Mouse (Mus musculus) limb, embryonic 10.5 days (tissue): ENCODE measurements at regions not wholly inside any gene's neighbourhood (a gene's known extent, or its start where the extent isn't known, plus 50 kb on each side); places are given as distances from the start of the nearest gene placed in this dataset.
A peak's percentile ranks its signal among the peaks of the same experiment; 100 is the strongest.

Experiments used
- DNase-seq: peaks from one replicate; pipeline ENCODE4 v3.0.0-alpha.2; 2017; ENCODE audit warnings: low spot score
- H3K27ac ChIP-seq: fragments of 300-500 bp; sonication (generic); 2 replicates; pipeline ENCODE4 v1.5.1; 2016; ENCODE audit warnings: mild to moderate bottlenecking
- H3K27me3 ChIP-seq: fragments of 300-500 bp; sonication (generic); 2 replicates; pipeline ENCODE4 v1.6.1; 2016; ENCODE audit warnings: low read depth, mild to moderate bottlenecking; ENCODE audit not compliant: poor library complexity, severe bottlenecking
- H3K36me3 ChIP-seq: fragments of 300-500 bp; sonication (generic); 2 replicates; pipeline ENCODE4 v1.6.1; 2016; ENCODE audit warnings: mild to moderate bottlenecking, moderate library complexity
- H3K4me1 ChIP-seq: fragments of 300-500 bp; sonication (generic); 2 replicates; pipeline ENCODE4 v1.6.1; 2016
- H3K4me3 ChIP-seq: fragments of 300-500 bp; sonication (generic); 2 replicates; pipeline ENCODE4 v1.5.1; 2016; ENCODE audit warnings: mild to moderate bottlenecking, moderate library complexity
- H3K9me3 ChIP-seq: fragments of 300-500 bp; sonication (generic); replicated peaks from 2 replicates; pipeline ENCODE4 v1.6.1; 2016; ENCODE audit warnings: mild to moderate bottlenecking
- WGBS: fragments of 180-500 bp; shearing (Covaris S2); methylation state at CpG from one replicate; pipeline ENCODE4 v1.1.7; 2016; 5-methylcytosine and 5-hydroxymethylcytosine counted together

DNA sequence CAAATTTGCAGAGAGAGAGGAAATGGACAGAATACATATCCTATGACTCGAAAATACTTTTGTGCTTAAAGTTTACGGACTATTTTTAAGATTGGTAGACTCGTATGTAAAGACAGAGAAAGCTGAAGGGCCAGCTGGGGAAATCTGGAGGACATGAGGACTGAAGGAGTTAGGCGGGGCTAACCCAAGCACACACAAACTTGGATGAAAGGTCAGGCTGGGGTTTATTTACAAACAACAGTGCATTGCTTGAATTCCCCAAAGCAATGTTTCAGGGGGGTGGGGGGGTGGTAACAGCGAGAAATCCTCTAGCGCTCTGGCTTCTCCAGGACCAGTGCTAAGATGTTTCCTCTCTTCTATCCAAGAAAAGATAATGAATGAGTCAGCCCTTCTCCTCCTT lies 68.3 kb downstream of the Ptger2 start:
- Histone ChIP-seq H3K36me3 (no peaks in the 10 kb centered on the region), H3K27me3 (no peaks in the 10 kb centered on the region), H3K9me3 (no peaks in the 10 kb centered on the region), H3K27ac (no peak overlapping the region), H3K4me3 (no peak overlapping the region), H3K4me1 (no peaks in the 10 kb centered on the region)
- 82% methylated on average over 6 of the region's 6 CpGs for WGBS
- DNase-seq, result no peak

DNA sequence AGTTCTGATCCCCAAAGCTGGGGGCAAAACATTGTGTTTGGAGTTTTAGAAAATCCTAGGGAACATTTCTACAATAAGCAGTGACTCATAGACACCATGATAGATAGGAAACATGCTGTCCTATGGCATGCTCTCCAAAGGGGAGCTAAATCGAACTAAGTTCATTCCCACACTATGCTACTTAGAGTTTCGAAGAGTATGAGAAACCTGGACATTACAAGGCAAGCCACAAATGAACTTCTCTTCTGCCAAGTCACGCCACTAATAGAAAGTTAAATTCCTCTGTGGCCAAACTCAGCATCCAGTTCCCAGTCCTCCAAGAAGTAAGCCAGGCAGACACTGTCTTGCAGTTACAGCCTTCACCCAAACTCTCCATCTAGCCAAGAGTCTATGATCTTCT lies 73.7 kb downstream of the Ptger2 start:
- H3K9me3 ChIP-seq, result no peaks in the 10 kb centered on the region
- no peaks in the 10 kb centered on the region for H3K36me3 ChIP-seq
- no peaks in the 10 kb centered on the region for H3K4me1 ChIP-seq
- no peak overlapping the region for H3K27ac ChIP-seq
- no peaks in the 10 kb centered on the region for H3K27me3 ChIP-seq
- H3K4me3 ChIP-seq, result no peak overlapping the region
- DNase-seq, result no peak
- 93% methylated on average over 3 of the region's 3 CpGs for WGBS

DNA sequence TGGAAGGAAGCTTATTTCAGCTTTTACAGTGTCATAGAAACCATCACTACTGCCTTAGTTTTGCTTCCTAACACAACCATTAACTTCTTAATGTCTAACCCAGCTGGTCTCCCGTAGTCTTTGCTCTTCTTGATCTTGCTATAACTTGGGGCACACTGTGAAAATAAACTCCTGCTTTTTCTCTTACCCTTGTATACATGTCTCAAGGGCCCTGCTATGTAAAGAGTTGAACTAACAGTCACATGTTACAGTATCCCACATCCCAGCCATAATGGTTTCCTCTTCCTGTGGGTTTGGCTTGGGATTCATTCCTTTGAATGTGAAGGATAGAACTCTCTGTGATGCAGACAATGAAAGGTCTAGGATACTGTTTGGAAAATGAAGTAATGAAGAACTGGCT lies 76.5 kb downstream of the Ptger2 start:
- WGBS, result 94% methylated on average over 1 of the region's 1 CpGs
- no peak overlapping the region for H3K4me3 ChIP-seq

DNA sequence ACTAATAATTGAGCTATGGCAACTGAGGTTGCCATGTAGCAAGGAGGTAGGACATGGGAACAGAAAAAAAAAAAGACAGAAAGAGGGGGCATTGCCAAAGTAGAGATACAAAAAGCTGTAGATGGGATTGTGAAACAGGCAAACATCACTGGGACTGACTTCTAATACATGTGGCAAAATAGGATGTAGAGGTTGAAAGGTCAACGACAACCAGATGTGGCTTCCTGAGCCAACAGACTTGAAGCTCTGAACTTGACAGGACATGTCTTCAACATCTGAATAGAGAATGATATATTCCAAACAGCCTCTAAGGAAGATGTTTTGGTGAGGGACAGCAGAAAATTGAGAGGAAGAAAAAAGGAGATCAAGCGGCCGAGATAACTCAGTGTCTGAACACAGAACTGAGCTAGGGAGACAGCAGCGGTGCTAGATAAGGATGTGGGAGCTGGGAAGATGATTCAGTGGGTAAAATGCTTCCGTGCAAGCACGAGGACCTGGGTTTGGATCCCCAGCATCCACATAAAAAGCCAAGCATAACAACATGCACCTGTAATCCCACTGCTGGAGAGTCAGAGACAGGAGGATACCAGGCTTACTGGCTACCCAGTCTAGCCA lies 81.7 kb downstream of the Ptger2 start:
- 32% methylated on average over 6 of the region's 6 CpGs for WGBS
- no peaks in the 10 kb centered on the region for H3K36me3 ChIP-seq
- DNase-seq, result peak; percentile 42

More for the DNA sequence above, 76.5 kb downstream of the Ptger2 start:
- Histone ChIP-seq H3K27me3 (no peaks in the 10 kb centered on the region), H3K9me3 (no peaks in the 10 kb centered on the region), H3K27ac (no peak overlapping the region), H3K4me1 (peaks cover 8% of the 10 kb centered on the region), H3K36me3 (no peaks in the 10 kb centered on the region)
- DNase-seq, result no peak

DNA sequence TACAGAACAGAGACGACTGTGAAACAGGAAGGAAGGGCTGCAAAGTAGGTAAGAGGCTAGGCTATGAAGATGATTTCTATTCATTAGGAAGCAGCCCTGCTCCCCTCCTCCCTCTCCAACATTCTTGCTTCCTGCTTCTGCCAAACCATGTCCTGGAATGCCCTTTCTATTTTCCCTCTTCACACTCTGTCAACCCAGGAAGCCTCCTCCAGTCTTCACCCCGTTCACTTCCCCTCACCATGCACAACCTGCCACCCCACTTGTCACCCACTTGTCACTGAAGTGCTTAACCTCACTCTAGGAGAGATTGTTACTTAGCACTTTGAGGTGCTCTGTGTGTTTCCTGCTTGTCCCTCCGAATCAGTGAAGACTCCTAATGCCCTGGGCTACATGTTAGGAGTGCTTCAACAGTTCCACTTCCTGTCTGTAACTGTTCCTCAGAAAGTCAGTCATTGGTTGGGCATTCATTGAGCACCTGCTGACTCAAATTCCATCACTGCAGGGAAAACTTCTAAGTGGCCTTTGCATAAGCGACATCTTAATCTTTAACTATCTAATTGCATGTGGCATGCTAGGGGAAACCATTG lies 87.0 kb downstream of the Ptger2 start:
- Histone ChIP-seq H3K9me3 (no peaks in the 10 kb centered on the region), H3K36me3 (no peaks in the 10 kb centered on the region), H3K27ac (no peak overlapping the region), H3K4me3 (no peak overlapping the region), H3K27me3 (no peaks in the 10 kb centered on the region), H3K4me1 (peaks cover 9% of the 10 kb centered on the region)
- 64% methylated on average over 4 of the region's 4 CpGs for WGBS
- no peak for DNase-seq

More for the DNA sequence above, 81.7 kb downstream of the Ptger2 start:
- peaks cover 18% of the 10 kb centered on the region for H3K4me1 ChIP-seq
- H3K4me3 ChIP-seq, result no peak overlapping the region
- no peaks in the 10 kb centered on the region for H3K9me3 ChIP-seq
- H3K27me3 ChIP-seq, result no peaks in the 10 kb centered on the region
- no peak overlapping the region for H3K27ac ChIP-seq

DNA sequence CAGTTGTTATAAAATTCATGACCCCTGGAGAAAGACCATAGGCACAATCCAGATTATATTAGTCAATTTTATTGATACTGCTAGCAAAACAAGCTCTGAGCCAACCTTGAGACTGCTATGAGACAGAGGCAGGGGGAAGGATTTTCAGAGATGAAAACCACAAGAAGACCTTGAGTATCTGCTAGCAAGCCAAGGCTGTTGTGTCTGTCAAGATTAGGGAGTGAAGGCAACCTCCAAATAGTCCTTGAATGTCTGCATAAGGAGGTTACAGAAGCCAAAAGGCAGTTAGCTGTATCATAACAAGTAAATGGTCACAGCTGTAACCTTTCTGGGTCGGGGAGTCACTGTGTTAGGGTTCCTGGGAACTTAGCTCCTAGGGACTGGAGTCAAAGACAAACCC lies 89.2 kb downstream of the Ptger2 start:
- no peak overlapping the region for H3K4me3 ChIP-seq
- 73% methylated on average over 1 of the region's 1 CpGs for WGBS
- no peaks in the 10 kb centered on the region for H3K27me3 ChIP-seq
- H3K9me3 ChIP-seq, result no peaks in the 10 kb centered on the region
- H3K4me1 ChIP-seq, result 0 out of 2 replicates have a peak, but pooled peaks cover 4% of the 10 kb centered on the region
- H3K36me3 ChIP-seq, result no peaks in the 10 kb centered on the region
- H3K27ac ChIP-seq, result no peak overlapping the region
- DNase-seq, result no peak

DNA sequence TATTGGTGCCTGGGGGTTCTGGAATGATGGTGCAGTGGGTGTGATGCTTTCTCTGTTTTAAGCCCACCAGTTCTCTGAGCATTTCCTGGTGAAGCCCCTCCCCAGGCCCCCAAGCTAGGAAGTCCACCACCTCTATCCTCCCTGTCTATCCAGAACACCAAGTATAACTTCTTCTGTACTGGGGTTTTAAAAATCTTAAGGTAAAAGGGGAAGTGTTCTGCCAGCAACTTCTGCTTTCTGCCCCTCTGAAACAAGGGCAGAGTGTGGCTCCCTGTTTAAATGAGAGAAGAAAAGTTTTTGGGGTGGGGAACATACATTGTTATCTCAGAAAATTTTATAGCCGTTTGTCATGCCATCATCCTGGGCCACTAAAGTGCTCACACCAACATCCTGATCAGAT lies 91.8 kb downstream of the Ptger2 start:
- H3K27me3 ChIP-seq, result no peaks in the 10 kb centered on the region
- DNase-seq, result no peak
- H3K36me3 ChIP-seq, result no peaks in the 10 kb centered on the region
- H3K4me1 ChIP-seq, result peaks cover 12% of the 10 kb centered on the region; the same call in 1 of the 2 replicates
- H3K4me3 ChIP-seq, result no peak overlapping the region
- WGBS, result 83% methylated on average over 1 of the region's 1 CpGs
- H3K27ac ChIP-seq, result no peak overlapping the region
- no peaks in the 10 kb centered on the region for H3K9me3 ChIP-seq

DNA sequence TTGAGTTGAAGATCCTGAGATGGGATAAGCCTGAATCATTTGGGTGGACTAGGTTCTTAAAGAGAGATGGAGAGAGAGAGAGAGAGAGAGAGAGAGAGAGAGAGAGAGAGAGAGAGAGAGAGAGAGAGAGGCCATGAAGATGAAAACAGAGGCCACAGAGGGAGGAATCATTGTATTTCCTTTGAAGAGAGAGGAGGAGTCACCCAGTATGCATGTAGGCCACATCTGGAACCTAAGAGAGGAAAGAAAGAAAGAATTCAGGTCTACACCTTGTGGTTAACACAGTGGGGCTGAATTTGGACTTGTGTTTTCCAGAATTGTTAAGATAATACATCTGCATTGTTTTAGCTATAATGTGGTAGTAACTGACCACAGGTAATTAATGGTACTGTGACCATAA lies 92.2 kb downstream of the Ptger2 start:
- H3K27ac ChIP-seq, result no peak overlapping the region

DNA sequence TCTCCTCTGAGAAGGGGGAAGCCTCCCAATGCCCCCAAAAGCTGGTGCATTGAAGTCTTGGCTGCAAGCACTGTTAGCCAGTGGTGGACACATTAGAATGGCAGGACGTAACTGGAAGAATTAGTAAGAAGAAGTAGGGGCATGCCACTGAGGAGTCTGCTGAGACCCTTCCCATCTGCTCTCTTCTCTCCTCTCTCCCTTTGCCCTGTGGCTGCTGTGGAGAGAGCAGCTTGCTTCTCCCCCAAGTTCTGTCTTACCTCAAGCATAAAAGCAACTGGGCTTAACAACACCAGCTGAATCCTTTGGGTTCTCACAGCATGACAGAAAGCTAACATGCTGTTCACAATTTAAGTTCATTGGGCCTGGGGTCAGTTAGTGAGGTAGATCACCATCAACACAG lies 95.1 kb downstream of the Ptger2 start:
- Histone ChIP-seq H3K4me1 (peaks cover 9% of the 10 kb centered on the region; the same call in 1 of the 2 replicates), H3K27me3 (no peaks in the 10 kb centered on the region), H3K36me3 (no peaks in the 10 kb centered on the region), H3K9me3 (no peaks in the 10 kb centered on the region), H3K4me3 (no peak overlapping the region), H3K27ac (no peak overlapping the region)
- DNase-seq, result no peak
- WGBS, result 82% methylated on average over 1 of the region's 1 CpGs

More for the DNA sequence above, 92.2 kb downstream of the Ptger2 start:
- no peak for DNase-seq
- Histone ChIP-seq H3K36me3 (no peaks in the 10 kb centered on the region), H3K27me3 (no peaks in the 10 kb centered on the region), H3K4me1 (peaks cover 9% of the 10 kb centered on the region; the same call in 1 of the 2 replicates), H3K4me3 (no peak overlapping the region), H3K9me3 (no peaks in the 10 kb centered on the region)
